Mouse (Mus musculus) stomach, postnatal 0 days (tissue): ENCODE data around the gene Parp8. TPM values are rescaled to one million over a fixed set of nuclear protein-coding genes. Genes with fewer than 3 reads are reported as not detected.

Experiments
- ATAC-seq: fragments of 200-750 bp; cut with Nextera tagmentation; 2 replicates; pipeline ENCODE4 v1.8.0; 2017; ENCODE audit not compliant: low FRiP score, low TSS enrichment
- DNase-seq: peaks from one replicate; pipeline ENCODE4 v3.0.0-alpha.2; 2016; ENCODE audit warnings: low spot score
- H3K27ac ChIP-seq: fragments of 300-500 bp; sonication (generic); replicated peaks from 2 replicates; pipeline ENCODE4 v1.5.1; 2014; ENCODE audit warnings: mild to moderate bottlenecking, control low read depth
- H3K27me3 ChIP-seq: fragments of 300-500 bp; sonication (generic); 2 replicates; pipeline ENCODE4 v1.6.1; 2014; ENCODE audit warnings: low read length; ENCODE audit not compliant: control insufficient read depth, insufficient read depth
- H3K36me3 ChIP-seq: fragments of 300-500 bp; sonication (generic); 2 replicates; pipeline ENCODE4 v1.6.1; 2014; ENCODE audit warnings: low read length, mixed read lengths; ENCODE audit not compliant: control insufficient read depth, insufficient read depth
- H3K4me1 ChIP-seq: fragments of 300-500 bp; sonication (generic); replicated peaks from 2 replicates; pipeline ENCODE4 v1.6.1; 2014; ENCODE audit warnings: antibody characterized with exemption; ENCODE audit not compliant: control insufficient read depth, insufficient read depth
- H3K4me2 ChIP-seq: fragments of 300-500 bp; sonication (generic); replicated peaks from 2 replicates; pipeline ENCODE4 v1.6.1; 2014; ENCODE audit warnings: low read depth, mild to moderate bottlenecking, control low read depth, moderate library complexity
- H3K4me3 ChIP-seq: fragments of 300-500 bp; sonication (generic); 2 replicates; pipeline ENCODE4 v1.5.1; 2014; ENCODE audit warnings: low read depth, low read length, control low read depth
- H3K9ac ChIP-seq: fragments of 300-500 bp; sonication (generic); 2 replicates; pipeline ENCODE4 v1.6.1; 2014; ENCODE audit warnings: mild to moderate bottlenecking, low read length, control low read depth, mixed read lengths
- H3K9me3 ChIP-seq: fragments of 300-500 bp; sonication (generic); 2 replicates; pipeline ENCODE4 v1.6.1; 2016; ENCODE audit warnings: low read length; ENCODE audit not compliant: control insufficient read depth
- CTCF ChIP-seq: IDR thresholded peaks from 2 replicates; pipeline ENCODE4 v1.5.1; 2016; ENCODE audit warnings: antibody characterized with exemption, low read depth, mild to moderate bottlenecking, moderate library complexity
- EP300 ChIP-seq: optimal IDR thresholded peaks from 2 replicates; pipeline ENCODE3; 2016; ENCODE audit warnings: antibody characterized with exemption
- WGBS: fragments of 180-500 bp; shearing (Covaris S2); extraction: QIAGEN DNeasy Blood & Tissue Kit; methylation state at CpG from one replicate; pipeline ENCODE4 v1.1.7; 2014; 5-methylcytosine and 5-hydroxymethylcytosine counted together
- polyA plus RNA-seq: library from polyadenylated mRNA; unstranded; fragments of >200 nt; fragmentation: Nextera tagmentation; extraction: Ambion mirVana; gene quantifications from 2 replicates; pipeline ENCODE4 v1.2.1, GENCODE M21; 2015

Gene Parp8
- polyA plus RNA-seq, 1 experiment from 2014 or later, result 6.1 TPM

DNA sequence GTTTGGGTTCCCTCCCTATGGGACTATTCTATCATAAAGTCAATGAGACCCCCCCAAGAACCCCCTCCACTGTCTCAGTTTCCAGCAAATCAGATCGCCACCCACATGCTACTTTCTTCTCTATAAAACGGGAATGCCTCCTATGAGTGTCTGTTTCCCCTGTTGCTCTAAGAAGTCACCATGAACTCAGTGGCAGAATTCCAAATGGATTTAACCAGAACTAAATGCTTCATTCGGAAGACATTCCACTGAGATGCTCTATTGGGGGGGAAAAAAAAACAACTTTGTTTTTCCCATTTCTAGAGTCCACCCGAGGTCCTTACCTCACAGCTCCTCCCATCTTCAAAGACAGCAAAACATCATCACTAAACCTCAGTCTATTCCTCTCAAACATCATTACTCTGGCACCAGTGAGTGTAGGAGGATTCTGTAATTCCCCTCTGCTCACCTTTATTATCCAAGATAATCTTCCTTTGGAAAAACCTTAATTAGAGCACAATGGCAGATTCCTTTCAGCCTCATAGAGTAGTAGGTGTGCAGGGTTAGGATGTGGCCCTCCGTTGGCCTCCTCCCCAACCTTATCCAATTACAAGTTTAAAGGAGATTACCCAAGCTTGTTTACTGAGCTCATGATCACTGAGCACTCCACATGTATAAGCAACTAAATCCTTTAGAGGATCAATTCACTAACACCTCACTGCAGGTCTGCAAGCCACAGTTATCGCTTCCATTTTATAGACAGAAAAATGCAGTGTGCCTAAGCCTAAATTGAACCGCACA is 51.1 kb downstream of the Parp8 start:
- Histone ChIP-seq H3K4me3 (no peak overlapping the region), H3K27ac (no peak overlapping the region), H3K9me3 (no peaks in the 10 kb centered on the region), H3K9ac (no peak overlapping the region), H3K4me1 (no peaks in the 10 kb centered on the region), H3K4me2 (no peak overlapping the region), H3K36me3 (no peaks in the 10 kb centered on the region), H3K27me3 (no peaks in the 10 kb centered on the region)
- TF ChIP-seq CTCF (no peak), EP300 (no peak)
- no peak for DNase-seq
- 72% methylated on average over 7 of the region's 7 CpGs for WGBS
- ATAC-seq, result no peak

DNA sequence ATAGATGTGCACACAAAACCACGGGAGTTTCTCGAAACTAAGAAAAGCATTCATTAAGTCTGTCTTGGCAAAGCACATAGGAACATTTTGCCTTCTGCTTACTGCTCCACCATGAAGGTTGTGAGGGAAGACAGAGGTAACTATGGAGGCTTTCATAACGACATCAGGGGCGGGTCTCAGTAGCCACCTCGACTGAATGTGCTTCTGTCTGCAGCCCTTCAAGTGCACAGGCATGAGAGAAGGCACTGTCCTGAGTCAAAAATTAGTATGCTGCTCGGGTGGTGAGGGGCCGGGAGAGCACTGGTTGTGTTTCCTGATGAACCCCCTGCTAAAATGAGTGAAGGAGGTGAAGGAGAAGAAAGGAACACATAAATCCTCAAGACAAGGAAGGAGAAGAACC is 51.8 kb downstream of the Parp8 start:
- Histone ChIP-seq H3K4me2 (no peak overlapping the region), H3K4me1 (no peaks in the 10 kb centered on the region), H3K4me3 (no peak overlapping the region), H3K9ac (no peak overlapping the region), H3K36me3 (no peaks in the 10 kb centered on the region), H3K27me3 (no peaks in the 10 kb centered on the region), H3K27ac (no peak overlapping the region), H3K9me3 (no peaks in the 10 kb centered on the region)
- ATAC-seq (no peak), DNase-seq (no peak)
- WGBS, result 72% methylated on average over 7 of the region's 7 CpGs
- TF ChIP-seq EP300, result no peak

DNA sequence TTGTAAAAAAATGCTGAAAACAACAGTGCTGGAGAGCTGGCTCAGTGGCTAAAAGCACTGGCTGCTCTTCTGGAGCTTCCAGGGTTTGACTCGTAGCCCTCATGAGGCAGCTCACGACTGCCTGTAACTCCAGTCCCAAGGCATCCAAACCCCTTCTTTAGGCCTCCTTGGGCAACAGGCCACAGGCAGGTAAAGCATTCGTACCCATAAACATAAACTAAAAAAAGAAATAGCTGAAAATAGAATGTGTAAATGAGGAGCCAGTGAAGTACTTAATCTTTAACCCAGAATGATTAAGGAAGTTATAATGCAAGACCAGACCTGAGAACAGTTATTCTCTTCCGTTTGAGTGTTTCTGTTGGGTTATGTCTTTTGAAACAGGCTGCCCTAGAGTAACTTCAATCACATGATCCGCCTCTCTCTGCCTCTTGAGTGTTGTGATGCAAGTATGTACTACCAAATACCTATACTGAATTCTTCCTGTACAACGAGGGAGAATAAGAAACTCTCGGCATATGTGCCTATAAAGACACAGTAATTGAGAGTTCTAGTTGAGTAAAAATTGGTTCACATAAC is 53.2 kb downstream of the Parp8 start:
- WGBS, result 77% methylated on average over 7 of the region's 7 CpGs
- DNase-seq (no peak), ATAC-seq (no peak)

DNA sequence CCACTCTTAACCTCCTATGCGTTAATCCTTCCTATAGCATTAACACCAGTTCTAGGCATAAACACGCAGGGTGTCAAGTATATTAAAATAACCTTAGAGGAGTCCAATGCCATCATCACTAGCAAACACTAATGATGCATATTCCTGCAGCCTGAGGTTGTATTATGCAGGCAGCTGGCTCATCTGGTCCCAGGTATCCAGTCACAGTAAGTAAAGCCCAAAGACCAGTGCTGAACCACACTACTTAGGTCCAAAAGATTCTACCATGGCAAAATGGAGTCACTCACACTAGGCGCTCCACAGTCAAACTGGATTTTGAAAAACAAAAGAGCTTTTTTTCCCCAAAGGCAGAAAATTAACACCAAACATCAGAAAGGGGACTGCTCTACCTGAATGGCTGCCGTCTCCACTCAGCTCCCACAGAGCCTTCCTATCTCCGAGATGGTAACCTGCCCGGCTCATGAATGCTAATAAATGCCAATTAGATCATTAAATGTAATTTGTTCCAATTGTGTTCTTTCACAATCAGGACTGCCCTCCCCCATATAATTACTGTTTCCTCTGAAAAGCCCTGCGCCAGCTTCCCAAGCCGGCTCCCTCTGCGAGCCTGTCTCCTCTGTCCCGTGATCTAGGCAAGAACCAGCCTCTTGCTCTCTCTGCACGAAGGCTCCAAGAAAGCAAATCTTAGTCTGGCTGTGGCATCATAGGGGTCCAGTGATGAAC is 54.5 kb downstream of the Parp8 start:
- WGBS, result 93% methylated on average over 11 of the region's 11 CpGs
- no peak overlapping the region for H3K9ac ChIP-seq
- no peaks in the 10 kb centered on the region for H3K9me3 ChIP-seq
- H3K27ac ChIP-seq, result no peak overlapping the region
- H3K4me1 ChIP-seq, result no peaks in the 10 kb centered on the region
- DNase-seq (no peak), ATAC-seq (no peak)
- H3K4me3 ChIP-seq, result no peak overlapping the region
- H3K27me3 ChIP-seq, result no peaks in the 10 kb centered on the region
- TF ChIP-seq CTCF, result no peak
- TF ChIP-seq EP300, result no peak
- no peaks in the 10 kb centered on the region for H3K36me3 ChIP-seq
- H3K4me2 ChIP-seq, result no peak overlapping the region

More for the DNA sequence above, 53.2 kb downstream of the Parp8 start:
- Histone ChIP-seq H3K9ac (no peak overlapping the region), H3K27me3 (no peaks in the 10 kb centered on the region), H3K4me2 (no peak overlapping the region), H3K4me3 (no peak overlapping the region), H3K9me3 (no peaks in the 10 kb centered on the region), H3K27ac (no peak overlapping the region), H3K4me1 (no peaks in the 10 kb centered on the region), H3K36me3 (no peaks in the 10 kb centered on the region)
- TF ChIP-seq EP300 (no peak), CTCF (no peak)

DNA sequence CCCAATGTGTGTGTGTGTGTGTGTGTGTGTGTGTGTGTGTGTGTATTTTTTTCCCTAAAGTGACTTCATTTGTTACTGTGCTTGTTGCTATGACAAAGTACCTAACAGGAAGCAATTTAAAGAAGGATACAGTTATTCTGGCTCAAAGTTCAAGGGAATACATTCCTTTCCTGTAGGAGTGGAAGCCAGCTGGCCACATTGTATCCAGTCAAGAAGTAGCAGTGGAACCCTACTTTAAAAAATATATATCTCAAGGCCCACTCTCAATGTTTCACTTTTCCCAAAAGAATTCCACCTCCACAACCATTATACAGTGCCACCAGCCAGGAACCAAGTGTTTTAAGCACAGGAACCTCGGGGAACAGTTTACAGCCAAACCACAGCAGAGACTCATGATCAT is 55.7 kb downstream of the Parp8 start:
- H3K4me3 ChIP-seq, result no peak overlapping the region
- WGBS, result 82% methylated on average over 1 of the region's 1 CpGs
- H3K36me3 ChIP-seq, result no peaks in the 10 kb centered on the region
- no peaks in the 10 kb centered on the region for H3K4me1 ChIP-seq
- no peak for TF ChIP-seq EP300
- no peak for TF ChIP-seq CTCF
- no peaks in the 10 kb centered on the region for H3K9me3 ChIP-seq
- H3K9ac ChIP-seq, result no peak overlapping the region
- no peaks in the 10 kb centered on the region for H3K27me3 ChIP-seq
- no peak for DNase-seq
- ATAC-seq, result no peak
- H3K27ac ChIP-seq, result no peak overlapping the region
- H3K4me2 ChIP-seq, result no peak overlapping the region

DNA sequence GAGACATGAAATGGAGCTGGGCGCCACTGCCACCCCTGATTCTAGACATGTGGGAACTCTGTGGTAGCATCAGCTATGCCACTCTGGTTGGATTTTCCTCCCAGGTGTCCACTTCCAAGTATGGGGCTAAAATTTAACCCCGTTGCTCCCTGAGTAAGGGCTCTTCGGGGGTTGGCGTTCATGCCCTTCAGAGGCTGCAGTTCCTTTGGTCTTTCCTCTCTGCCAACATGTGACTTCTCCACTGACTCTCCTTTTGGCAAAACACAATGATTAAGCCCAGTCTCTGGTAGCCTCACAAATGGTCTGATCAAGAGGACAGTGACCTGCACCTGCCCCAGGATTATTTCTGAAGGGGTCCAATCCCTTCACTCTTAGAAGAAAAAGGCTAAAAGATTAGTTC is 56.4 kb downstream of the Parp8 start:
- Histone ChIP-seq H3K27ac (no peak overlapping the region), H3K4me2 (no peak overlapping the region), H3K4me3 (no peak overlapping the region), H3K9me3 (no peaks in the 10 kb centered on the region), H3K36me3 (no peaks in the 10 kb centered on the region), H3K9ac (no peak overlapping the region), H3K4me1 (no peaks in the 10 kb centered on the region), H3K27me3 (no peaks in the 10 kb centered on the region)
- WGBS, result 97% methylated on average over 4 of the region's 4 CpGs
- DNase-seq (no peak), ATAC-seq (no peak)
- TF ChIP-seq CTCF, result no peak
- TF ChIP-seq EP300, result no peak
